Mouse (Mus musculus): ENCODE results near the gene Cdkal1. TPM values are rescaled to one million over a fixed set of nuclear protein-coding genes. Genes with fewer than 3 reads are reported as not detected.

Cdkal1 gene
- total and polyA plus RNA-seq, 2 experiments from 2014 or later = 17.4 to 17.6 TPM

DNA sequence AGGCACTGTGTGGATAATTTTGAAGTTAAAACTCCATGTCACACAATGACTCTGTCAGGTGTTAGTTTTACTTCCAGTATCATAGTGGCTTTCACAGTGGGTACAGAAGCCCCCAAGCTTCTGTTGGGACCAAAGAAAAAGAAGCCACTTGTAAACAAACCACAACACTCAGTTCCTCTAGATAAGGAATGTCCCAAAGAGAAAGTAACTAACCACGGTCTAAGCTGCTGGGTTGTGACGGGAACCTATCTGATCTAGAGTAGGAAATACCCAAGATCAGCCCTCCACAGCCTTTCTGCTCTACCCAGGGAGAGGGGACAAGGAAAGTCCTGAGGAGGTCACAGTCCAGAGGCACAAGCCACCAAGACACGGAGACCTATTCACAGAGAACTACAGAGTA is 99.4 kb downstream of the Cdkal1 start:
- H3K9me3 ChIP-seq (ENCODE audit: low read length) = no peaks in the 10 kb centered on the region
- H3K36me3 ChIP-seq (ENCODE audit: insufficient read depth, low read length) = no peaks in the 10 kb centered on the region
- TF ChIP-seq CTCF (IDR thresholded peaks at IDR 0.05) = no peak
- H3K27me3 ChIP-seq (ENCODE audit: insufficient read depth, low read length) = no peaks in the 10 kb centered on the region
- ATAC-seq (ENCODE audit: low FRiP score) (no peak), DNase-seq (ENCODE audit: low spot score) (no peak)
- H3K4me2 ChIP-seq (ENCODE audit: low read depth, low read length, poor library complexity, severe bottlenecking) = no peak overlapping the region
- no peak overlapping the region for H3K9ac ChIP-seq (replicated peaks; ENCODE audit: low read length, poor library complexity, severe bottlenecking)
- no peak overlapping the region for H3K27ac ChIP-seq (ENCODE audit: low read depth, low read length)
- no peaks in the 10 kb centered on the region for H3K4me1 ChIP-seq (ENCODE audit: insufficient read depth, low read length)
- WGBS = 83% methylated on average over 3 of the region's 3 CpGs
- H3K4me3 ChIP-seq (ENCODE audit: low read depth, low read length) = no peak overlapping the region

DNA sequence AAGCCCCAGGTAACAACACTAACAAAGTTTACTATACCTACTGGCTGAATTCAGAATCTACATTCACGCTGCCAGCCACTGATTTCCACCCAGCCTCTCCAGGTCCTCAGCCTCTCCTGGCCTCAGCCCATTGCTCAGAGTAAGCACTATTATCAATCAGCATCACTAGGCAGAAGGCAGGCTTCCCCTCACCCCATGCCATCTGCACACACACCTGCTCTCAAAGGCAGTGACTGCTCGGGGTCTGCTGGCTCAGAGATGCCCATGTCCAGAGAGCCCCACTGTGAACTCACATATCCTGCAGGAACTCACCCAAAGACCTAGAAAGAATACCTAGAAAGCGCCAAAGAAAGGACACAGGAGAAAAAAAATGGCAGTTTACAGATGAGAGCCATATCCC is 102.2 kb downstream of the Cdkal1 start:
- Histone ChIP-seq H3K4me3 (ENCODE audit: low read depth, low read length) (no peak overlapping the region), H3K4me2 (ENCODE audit: low read depth, low read length, poor library complexity, severe bottlenecking) (no peak overlapping the region), H3K9me3 (ENCODE audit: low read length) (no peaks in the 10 kb centered on the region), H3K9ac (replicated peaks; ENCODE audit: low read length, poor library complexity, severe bottlenecking) (no peak overlapping the region), H3K36me3 (ENCODE audit: insufficient read depth, low read length) (no peaks in the 10 kb centered on the region), H3K27ac (ENCODE audit: low read depth, low read length) (no peak overlapping the region), H3K4me1 (ENCODE audit: insufficient read depth, low read length) (no peaks in the 10 kb centered on the region), H3K27me3 (ENCODE audit: insufficient read depth, low read length) (no peaks in the 10 kb centered on the region)
- 91% methylated on average over 3 of the region's 3 CpGs for WGBS
- DNase-seq (ENCODE audit: low spot score) (peak; percentile 5), ATAC-seq (ENCODE audit: low FRiP score) (no peak)
- no peak for TF ChIP-seq CTCF (IDR thresholded peaks at IDR 0.05)

DNA sequence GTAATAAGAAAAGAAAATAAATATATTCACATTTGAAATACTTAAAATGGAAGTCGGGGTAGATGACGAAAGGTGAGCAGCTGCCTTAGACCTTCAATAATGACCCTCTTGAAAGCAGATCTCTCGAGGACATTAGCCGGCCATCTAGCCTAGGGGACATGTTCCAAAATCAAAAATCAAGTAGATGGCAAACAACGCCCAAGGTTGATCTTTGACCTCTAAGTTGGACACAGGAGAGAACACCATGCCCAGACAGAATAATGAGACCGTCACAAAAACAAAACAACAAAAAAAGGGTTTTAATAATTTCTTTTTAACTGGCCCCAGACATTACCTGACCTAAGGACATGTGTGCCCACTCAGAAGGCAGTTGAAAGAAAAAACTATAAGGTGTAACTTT is 103.4 kb downstream of the Cdkal1 start:
- no peak for DNase-seq (ENCODE audit: low spot score)
- Histone ChIP-seq H3K27me3 (ENCODE audit: insufficient read depth, low read length) (no peaks in the 10 kb centered on the region), H3K9ac (replicated peaks; ENCODE audit: low read length, poor library complexity, severe bottlenecking) (no peak overlapping the region), H3K9me3 (ENCODE audit: low read length) (no peaks in the 10 kb centered on the region), H3K27ac (ENCODE audit: low read depth, low read length) (no peak overlapping the region), H3K4me1 (ENCODE audit: insufficient read depth, low read length) (no peaks in the 10 kb centered on the region), H3K4me2 (ENCODE audit: low read depth, low read length, poor library complexity, severe bottlenecking) (no peak overlapping the region), H3K4me3 (ENCODE audit: low read depth, low read length) (no peak overlapping the region), H3K36me3 (ENCODE audit: insufficient read depth, low read length) (no peaks in the 10 kb centered on the region)
- TF ChIP-seq CTCF (IDR thresholded peaks at IDR 0.05) = no peak
- 96% methylated on average over 6 of the region's 6 CpGs for WGBS
- no peak for ATAC-seq (ENCODE audit: low FRiP score)

DNA sequence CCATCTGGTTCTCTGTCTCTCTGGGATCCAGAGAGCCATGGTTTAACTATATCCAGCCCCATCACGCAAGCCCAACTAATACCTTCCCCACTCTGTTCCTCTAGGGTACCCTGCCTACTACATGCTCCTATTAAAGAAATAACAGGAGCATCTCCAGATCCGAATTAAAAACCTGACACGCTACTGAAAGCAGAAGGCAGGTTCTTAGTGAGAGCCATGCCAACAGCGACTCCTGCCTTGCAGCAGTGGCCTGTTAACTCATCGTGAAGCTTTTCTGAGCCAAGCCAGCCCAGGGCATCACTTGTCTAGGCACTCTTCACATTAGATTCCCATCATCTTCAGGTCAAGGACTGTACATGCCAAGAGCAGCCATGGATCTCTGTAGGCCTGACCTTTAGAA is 104.3 kb downstream of the Cdkal1 start:
- WGBS = 87% methylated on average over 5 of the region's 5 CpGs
- no peaks in the 10 kb centered on the region for H3K27me3 ChIP-seq (ENCODE audit: insufficient read depth, low read length)
- no peaks in the 10 kb centered on the region for H3K4me1 ChIP-seq (ENCODE audit: insufficient read depth, low read length)
- ATAC-seq (ENCODE audit: low FRiP score) (no peak), DNase-seq (ENCODE audit: low spot score) (peak; percentile 5)
- no peak overlapping the region for H3K4me3 ChIP-seq (ENCODE audit: low read depth, low read length)
- H3K4me2 ChIP-seq (ENCODE audit: low read depth, low read length, poor library complexity, severe bottlenecking) = no peak overlapping the region
- no peak overlapping the region for H3K9ac ChIP-seq (replicated peaks; ENCODE audit: low read length, poor library complexity, severe bottlenecking)
- no peak overlapping the region for H3K27ac ChIP-seq (ENCODE audit: low read depth, low read length)
- no peaks in the 10 kb centered on the region for H3K9me3 ChIP-seq (ENCODE audit: low read length)
- H3K36me3 ChIP-seq (ENCODE audit: insufficient read depth, low read length) = no peaks in the 10 kb centered on the region
- TF ChIP-seq CTCF (IDR thresholded peaks at IDR 0.05) = no peak

DNA sequence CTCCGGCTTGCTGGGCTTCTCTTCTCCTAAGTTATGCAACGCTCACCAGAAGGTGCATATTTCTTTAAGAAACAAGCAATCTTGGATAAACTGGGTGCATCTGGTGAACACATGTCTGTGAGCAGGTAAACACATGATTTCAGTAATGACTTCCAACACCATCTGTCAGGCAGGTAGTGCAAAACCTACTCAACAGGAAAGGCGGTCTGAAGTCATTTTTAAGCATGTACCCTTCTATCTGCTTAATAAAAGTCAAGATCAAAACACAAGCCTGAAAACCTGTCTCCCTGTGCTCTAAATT is 108.2 kb downstream of the Cdkal1 start:
- H3K4me1 ChIP-seq (ENCODE audit: insufficient read depth, low read length) = no peaks in the 10 kb centered on the region
- TF ChIP-seq CTCF (IDR thresholded peaks at IDR 0.05) = no peak
- ATAC-seq (ENCODE audit: low FRiP score) (no peak), DNase-seq (ENCODE audit: low spot score) (peak; percentile 15)
- H3K4me3 ChIP-seq (ENCODE audit: low read depth, low read length) = no peak overlapping the region
- H3K9me3 ChIP-seq (ENCODE audit: low read length) = no peaks in the 10 kb centered on the region
- no peak overlapping the region for H3K27ac ChIP-seq (ENCODE audit: low read depth, low read length)
- no peak overlapping the region for H3K4me2 ChIP-seq (ENCODE audit: low read depth, low read length, poor library complexity, severe bottlenecking)
- no peaks in the 10 kb centered on the region for H3K27me3 ChIP-seq (ENCODE audit: insufficient read depth, low read length)
- H3K36me3 ChIP-seq (ENCODE audit: insufficient read depth, low read length) = no peaks in the 10 kb centered on the region
- H3K9ac ChIP-seq (replicated peaks; ENCODE audit: low read length, poor library complexity, severe bottlenecking) = no peak overlapping the region
- 88% methylated on average over 3 of the region's 3 CpGs for WGBS

DNA sequence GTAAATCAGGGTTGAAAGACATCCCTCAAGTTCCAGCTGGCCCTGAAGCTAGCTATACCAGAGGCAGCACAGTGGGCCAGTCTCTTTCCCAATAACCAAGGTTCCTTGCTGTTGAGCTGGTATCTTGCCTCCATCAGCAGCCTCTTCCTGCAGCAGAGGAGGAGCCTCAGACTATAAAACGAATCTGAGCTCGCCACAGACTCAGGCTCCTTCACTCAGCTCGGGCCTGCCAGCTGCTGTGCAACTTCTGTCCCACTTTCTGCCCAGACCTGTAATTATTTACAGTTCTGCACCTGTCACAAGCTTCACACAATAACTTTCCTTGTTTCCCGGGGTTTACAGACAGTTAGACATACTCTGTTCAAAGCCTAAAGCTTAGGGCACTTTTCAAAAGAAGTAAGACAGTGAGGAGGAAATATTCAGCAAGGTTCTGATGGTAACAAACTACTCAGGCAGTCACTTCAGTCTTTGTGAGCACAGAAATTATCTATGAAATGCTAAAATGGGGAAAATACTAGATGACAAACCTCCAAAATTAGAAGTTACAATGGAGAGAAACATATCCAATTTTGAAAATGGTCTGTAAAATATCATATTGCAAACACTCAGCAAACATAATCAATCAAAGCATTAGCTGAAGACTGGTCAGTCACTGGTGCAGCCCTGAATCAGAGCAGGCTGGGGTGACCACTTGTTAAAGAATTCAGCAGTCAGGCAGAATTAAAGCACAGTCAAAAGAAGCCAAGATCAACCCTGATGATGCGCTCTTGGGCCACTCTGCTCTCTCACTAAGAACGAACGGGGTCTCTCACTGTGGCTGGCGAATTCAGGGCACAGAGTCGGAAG is 108.8 kb downstream of the Cdkal1 start:
- H3K27me3 ChIP-seq (ENCODE audit: insufficient read depth, low read length) = no peaks in the 10 kb centered on the region
- peak; percentile 10 for DNase-seq (ENCODE audit: low spot score)

More for the DNA sequence above, 108.8 kb downstream of the Cdkal1 start:
- Histone ChIP-seq H3K27ac (ENCODE audit: low read depth, low read length) (no peak overlapping the region), H3K9ac (replicated peaks; ENCODE audit: low read length, poor library complexity, severe bottlenecking) (no peak overlapping the region), H3K4me2 (ENCODE audit: low read depth, low read length, poor library complexity, severe bottlenecking) (no peak overlapping the region), H3K4me3 (ENCODE audit: low read depth, low read length) (no peak overlapping the region), H3K9me3 (ENCODE audit: low read length) (no peaks in the 10 kb centered on the region), H3K36me3 (ENCODE audit: insufficient read depth, low read length) (no peaks in the 10 kb centered on the region), H3K4me1 (ENCODE audit: insufficient read depth, low read length) (no peaks in the 10 kb centered on the region)
- 68% methylated on average over 9 of the region's 9 CpGs for WGBS
- no peak for TF ChIP-seq CTCF (IDR thresholded peaks at IDR 0.05)
- ATAC-seq (ENCODE audit: low FRiP score) = no peak
